Mouse (Mus musculus) ovary, postnatal 14 days (tissue): Measurements from ENCODE around the gene Tedc2.
A peak's percentile ranks its signal among the peaks of the same experiment; 100 is the strongest.

Experiments used
- DNase-seq: peaks from one replicate; pipeline ENCODE4 v3.0.0; 2022; ENCODE audit warnings: low spot score

Tedc2 gene

GRCm38 (mm10) chr17:24193769-24194168 lies 26.9 kb downstream of the Tedc2 start:
- DNase-seq: no peak

- no peak for DNase-seq
Measured at GRCm38 (mm10) chr17:24193268-24193667, 27.4 kb downstream of the Tedc2 start.

GRCm38 (mm10) chr17:24192848-24193247 lies 27.8 kb downstream of the Tedc2 start:
- DNase-seq: no peak

- no peak for DNase-seq
Measured at GRCm38 (mm10) chr17:24191481-24191880, 29.2 kb downstream of the Tedc2 start.

GRCm38 (mm10) chr17:24190934-24191333 lies 29.7 kb downstream of the Tedc2 start:
- no peak for DNase-seq

GRCm38 (mm10) chr17:24174259-24174658 lies 46.4 kb downstream of the Tedc2 start:
- DNase-seq: no peak

GRCm38 (mm10) chr17:24173423-24173822 lies 47.2 kb downstream of the Tedc2 start:
- peak; percentile 51 for DNase-seq

GRCm38 (mm10) chr17:24171738-24172137 lies 48.9 kb downstream of the Tedc2 start:
- no peak for DNase-seq

GRCm38 (mm10) chr17:24170729-24171128 lies 49.9 kb downstream of the Tedc2 start:
- DNase-seq: no peak

GRCm38 (mm10) chr17:24170125-24170524 lies 50.5 kb downstream of the Tedc2 start:
- DNase-seq: no peak

- peak; percentile 90 for DNase-seq
Measured at GRCm38 (mm10) chr17:24169317-24170065, 51.2 kb downstream of the Tedc2 start, which contains the start of gene Atp6v0c. Gene Atp6v0c, minus strand, starts transcription at chr17:24169702.

GRCm38 (mm10) chr17:24168590-24169277 lies 51.9 kb downstream of the Tedc2 start:
- DNase-seq: peak; percentile 42

- DNase-seq: no peak
Measured at GRCm38 (mm10) chr17:24167891-24168505, 52.7 kb downstream of the Tedc2 start.

GRCm38 (mm10) chr17:24167120-24167519 lies 53.5 kb downstream of the Tedc2 start:
- DNase-seq: no peak
